Comparison of ENCODE assay signal across 8 mouse cellular contexts in genomic region chr2:25402377-25402971, GRCm38 (mm10). TPM values are rescaled to one million over a fixed set of nuclear protein-coding genes. Genes with fewer than 3 reads are reported as not detected.
DNase-seq lines count a peak whose midpoint lies in the region; ATAC-seq lines count a peak whose summit lies in the region.

No protein-coding gene starts in this region.

- H3K9ac ChIP-seq in intestine, embryonic 15.5 days = peak overlapping the region; percentile 58

- ATAC-seq in intestine, embryonic 15.5 days = peak; percentile 34
- ATAC-seq in erythroid progenitor cell, adult 5-6 weeks (replicated peaks; ENCODE audit: low FRiP score, poor library complexity, severe bottlenecking) = no peak

- DNase-seq in adipocyte (ENCODE audit: low spot score) = peak; percentile 91
- peak; percentile 67 to 88 for DNase-seq in cerebellum, postnatal 4 days (ENCODE audit: low spot score in 2 of 2)
- DNase-seq in gastrocnemius, postnatal 14 days = peak; percentile 63
- peak; percentile 70 to 73 for DNase-seq in left cerebral cortex, postnatal 25 days (ENCODE audit: low spot score in 2 of 2)
- peak; percentile 90 for DNase-seq in mesoderm, embryonic 11.5 days (ENCODE audit: low read depth, low spot score)
- peak; percentile 46 to 56 for DNase-seq in right cerebral cortex, postnatal 36 days (ENCODE audit: low spot score in 2 of 2)

- no peaks in the 10 kb centered on the region for H3K36me3 ChIP-seq in intestine, embryonic 15.5 days

- WGBS in intestine, embryonic 15.5 days = 2% methylated on average over 13 of the region's 13 CpGs

- H3K4me2 ChIP-seq in intestine, embryonic 15.5 days (replicated peaks) = peak overlapping the region; percentile 93

- H3K27me3 ChIP-seq in intestine, embryonic 15.5 days (replicated peaks) = peaks cover 58% of the 10 kb centered on the region

- H3K4me1 ChIP-seq in intestine, embryonic 15.5 days (replicated peaks) = 0 out of 2 replicates have a peak, but pooled peaks cover 5% of the 10 kb centered on the region

- no peaks in the 10 kb centered on the region for H3K9me3 ChIP-seq in intestine, embryonic 15.5 days

- intact Hi-C loops in gastrocnemius, postnatal 14 days (cut with DNase I; ENCODE audit: low total_unique reads) = no loop called here
- intact Hi-C loops in left cerebral cortex, postnatal 25 days (cut with DNase I) = loop anchor here (5.0 kb wide), 1 partner anchor 35 kb away; the partner anchor contains the start of gene Uap1l1

- 0 out of 2 replicates have a peak overlapping the region, but pooled peaks have one; percentile 68 for H3K27ac ChIP-seq in intestine, embryonic 15.5 days

- H3K4me3 ChIP-seq in intestine, embryonic 15.5 days (replicated peaks) = peak overlapping the region; percentile 64

RNA-seq across cellular contexts. Expression of gene Npdc1, which starts 3.3 kb away (rescaled TPM):
- total RNA-seq in gastrocnemius, postnatal 14 days (2021) = 10 to 100 TPM; 24.0 to 28.1 TPM
- polyA plus RNA-seq in intestine, embryonic 15.5 days (2015; fragmentation: Nextera tagmentation; extraction: Ambion mirVana) = 40.9 and 48.2 TPM in 2 replicates
- total RNA-seq in left cerebral cortex, postnatal 25 days (2021) = 100 to 1,000 TPM; 331 to 339 TPM
- total RNA-seq in erythroid progenitor cell, adult 5-6 weeks (2015; ENCODE audit: low replicate concordance) = not detected in 2 replicates
- total RNA-seq in erythroid progenitor cell, adult 5-6 weeks (2017; ENCODE audit: low replicate concordance) = not detected in 2 replicates

RNA-seq across cellular contexts. Expression of gene Entpd2, which starts 6.8 kb away (rescaled TPM):
- total RNA-seq in gastrocnemius, postnatal 14 days (2021) = 10 to 100 TPM; 19.0 to 25.2 TPM
- polyA plus RNA-seq in intestine, embryonic 15.5 days (2015; fragmentation: Nextera tagmentation; extraction: Ambion mirVana) = 12.1 and 15.6 TPM in 2 replicates
- 10 to 100 TPM; 11.7 to 13.2 TPM for total RNA-seq in left cerebral cortex, postnatal 25 days (2021)
- total RNA-seq in erythroid progenitor cell, adult 5-6 weeks (2015; ENCODE audit: low replicate concordance) = not detected in 2 replicates
- not detected in 2 replicates for total RNA-seq in erythroid progenitor cell, adult 5-6 weeks (2017; ENCODE audit: low replicate concordance)

RNA-seq across cellular contexts. Expression of gene Fut7, which starts 20.6 kb away (rescaled TPM):
- not detected for total RNA-seq in gastrocnemius, postnatal 14 days (2021)
- polyA plus RNA-seq in intestine, embryonic 15.5 days (2015; fragmentation: Nextera tagmentation; extraction: Ambion mirVana) = 0.18 TPM in 1 of 2 replicates, not detected in the other
- under 1 TPM; 0.32 to 0.37 TPM for total RNA-seq in left cerebral cortex, postnatal 25 days (2021)
- total RNA-seq in erythroid progenitor cell, adult 5-6 weeks (2015; ENCODE audit: low replicate concordance) = 4.3 TPM in 1 of 2 replicates, not detected in the other
- total RNA-seq in erythroid progenitor cell, adult 5-6 weeks (2017; ENCODE audit: low replicate concordance) = 0.77 TPM in 1 of 2 replicates, not detected in the other

RNA-seq across cellular contexts. Expression of gene Abca2, which starts 26.0 kb away (rescaled TPM):
- 10 to 100 TPM in 1 of 2 experiments, 1 to 10 TPM in 1; 9.2 to 11.6 TPM for total RNA-seq in gastrocnemius, postnatal 14 days (2021)
- polyA plus RNA-seq in intestine, embryonic 15.5 days (2015; fragmentation: Nextera tagmentation; extraction: Ambion mirVana) = 2.8 and 3.7 TPM in 2 replicates
- total RNA-seq in left cerebral cortex, postnatal 25 days (2021) = 100 to 1,000 TPM; 154 to 165 TPM
- total RNA-seq in erythroid progenitor cell, adult 5-6 weeks (2015; ENCODE audit: low replicate concordance) = 5.0 and 5.8 TPM in 2 replicates
- total RNA-seq in erythroid progenitor cell, adult 5-6 weeks (2017; ENCODE audit: low replicate concordance) = 1.3 and 2.4 TPM in 2 replicates

RNA-seq across cellular contexts. Expression of gene Sapcd2, which starts 30.4 kb away (rescaled TPM):
- total RNA-seq in gastrocnemius, postnatal 14 days (2021) = 1 to 10 TPM; 1.2 to 1.6 TPM
- 46.8 and 48.8 TPM in 2 replicates for polyA plus RNA-seq in intestine, embryonic 15.5 days (2015; fragmentation: Nextera tagmentation; extraction: Ambion mirVana)
- total RNA-seq in left cerebral cortex, postnatal 25 days (2021) = 1 to 10 TPM; 1.9 to 2.5 TPM
- 5.9 and 10.1 TPM in 2 replicates for total RNA-seq in erythroid progenitor cell, adult 5-6 weeks (2015; ENCODE audit: low replicate concordance)
- total RNA-seq in erythroid progenitor cell, adult 5-6 weeks (2017; ENCODE audit: low replicate concordance) = 7.8 and 9.6 TPM in 2 replicates

Comparison
In these comparisons a context has a peak if more than half of its experiments do, and no peak if none do; other contexts are left out.
1. RNA of gene Npdc1, which starts 3.3 kb away (total RNA-seq): 331 to 339 TPM in left cerebral cortex, postnatal 25 days and 24.0 to 28.1 TPM in gastrocnemius, postnatal 14 days; not detected in erythroid progenitor cell, adult 5-6 weeks; every median in the first group is over 10 times any median in the second.
2. RNA of gene Entpd2, which starts 6.8 kb away (total RNA-seq): 19.0 to 25.2 TPM in gastrocnemius, postnatal 14 days and 11.7 to 13.2 TPM in left cerebral cortex, postnatal 25 days; not detected in erythroid progenitor cell, adult 5-6 weeks; every median in the first group is over 10 times any median in the second.
3. Peak in every context shown above with its lines, with median percentiles within 50 percentile points of each other: DNase-seq.